Mouse (Mus musculus) stomach, embryonic 15.5 days (tissue): ENCODE data around the gene Grk2. TPM values are rescaled to one million over a fixed set of nuclear protein-coding genes. Genes with fewer than 3 reads are reported as not detected.

Source experiments
- ATAC-seq: fragments of 200-750 bp; cut with Nextera tagmentation; 2 replicates; pipeline ENCODE4 v1.8.0; 2017; ENCODE audit warnings: low read depth, moderate number of reproducible peaks, moderate TSS enrichment; ENCODE audit not compliant: insufficient read depth, low FRiP score
- H3K27ac ChIP-seq: fragments of 300-500 bp; sonication (generic); 2 replicates; pipeline ENCODE4 v1.5.1; 2015; ENCODE audit warnings: mild to moderate bottlenecking, inconsistent platforms
- H3K27me3 ChIP-seq: fragments of 300-500 bp; sonication (generic); replicated peaks from 2 replicates; pipeline ENCODE4 v1.6.1; 2015; ENCODE audit warnings: inconsistent platforms
- H3K36me3 ChIP-seq: fragments of 300-500 bp; sonication (generic); 2 replicates; pipeline ENCODE4 v1.6.1; 2015; ENCODE audit warnings: inconsistent platforms
- H3K4me1 ChIP-seq: fragments of 300-500 bp; sonication (generic); 2 replicates; pipeline ENCODE4 v1.6.1; 2015; ENCODE audit warnings: inconsistent platforms
- H3K4me2 ChIP-seq: fragments of 300-500 bp; sonication (generic); 2 replicates; pipeline ENCODE4 v1.6.1; 2015; ENCODE audit warnings: mild to moderate bottlenecking, inconsistent platforms
- H3K4me3 ChIP-seq: fragments of 300-500 bp; sonication (generic); replicated peaks from 2 replicates; pipeline ENCODE4 v1.5.1; 2015; ENCODE audit warnings: inconsistent platforms
- H3K9ac ChIP-seq: fragments of 300-500 bp; sonication (generic); 2 replicates; pipeline ENCODE4 v1.6.1; 2015; ENCODE audit warnings: inconsistent platforms
- H3K9me3 ChIP-seq: fragments of 300-500 bp; sonication (generic); 2 replicates; pipeline ENCODE4 v1.6.1; 2016; ENCODE audit warnings: inconsistent platforms
- WGBS: fragments of 180-500 bp; shearing (Covaris S2); methylation state at CpG from one replicate; pipeline ENCODE4 v1.1.7; 2015; 5-methylcytosine and 5-hydroxymethylcytosine counted together
- polyA plus RNA-seq: library from polyadenylated mRNA; unstranded; fragments of >200 nt; fragmentation: Nextera tagmentation; extraction: Ambion mirVana; gene quantifications from 2 replicates; pipeline ENCODE4 v1.2.1, GENCODE M21; 2015

The Grk2 gene
- polyA plus RNA-seq, 1 experiment from 2014 or later, result 18.5 TPM

- Histone ChIP-seq H3K9ac (no peak overlapping the region), H3K4me2 (no peak overlapping the region), H3K27ac (no peak overlapping the region), H3K27me3 (no peaks in the 10 kb centered on the region), H3K9me3 (no peaks in the 10 kb centered on the region), H3K36me3 (peaks cover 90% of the 10 kb centered on the region), H3K4me1 (no peaks in the 10 kb centered on the region), H3K4me3 (no peak overlapping the region)
- WGBS, result 85% methylated on average over 3 of the region's 3 CpGs
- no peak for ATAC-seq
These were observed 16.1 kb upstream of the Grk2 start for GRCm38 (mm10) chr19:4322134-4322533.

- H3K27me3 ChIP-seq, result no peaks in the 10 kb centered on the region
- peaks cover 87% of the 10 kb centered on the region for H3K36me3 ChIP-seq
- H3K9me3 ChIP-seq, result no peaks in the 10 kb centered on the region
- H3K4me1 ChIP-seq, result no peaks in the 10 kb centered on the region
- H3K4me3 ChIP-seq, result no peak overlapping the region
- no peak for ATAC-seq
- WGBS, result 71% methylated on average over 1 of the region's 1 CpGs
- no peak overlapping the region for H3K27ac ChIP-seq
- H3K4me2 ChIP-seq, result no peak overlapping the region
- no peak overlapping the region for H3K9ac ChIP-seq
These were observed 15.6 kb upstream of the Grk2 start for GRCm38 (mm10) chr19:4321622-4322021.

DNA sequence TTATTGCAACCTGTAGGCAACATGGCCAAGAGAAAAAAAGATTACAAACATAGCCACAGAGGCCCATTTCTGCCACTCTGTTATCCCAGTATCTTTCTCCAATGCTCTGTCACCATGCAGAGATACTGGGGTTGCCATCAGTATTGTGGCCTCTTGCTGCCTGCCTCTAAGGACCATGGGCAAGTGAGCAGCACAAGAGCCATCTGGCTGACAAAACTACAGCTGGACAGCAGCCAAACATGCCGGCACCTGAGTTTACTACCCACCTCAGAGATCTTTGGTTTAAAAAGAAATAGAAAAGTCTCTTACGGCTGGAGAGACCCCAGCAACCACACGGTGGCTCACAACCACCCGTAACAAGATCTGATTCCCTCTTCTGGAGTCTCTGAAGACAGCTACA, 13.2 kb upstream of the Grk2 start:
- Histone ChIP-seq H3K27ac (no peak overlapping the region), H3K4me2 (no peak overlapping the region), H3K9me3 (no peaks in the 10 kb centered on the region), H3K36me3 (peaks cover 65% of the 10 kb centered on the region), H3K4me3 (no peak overlapping the region), H3K4me1 (peaks cover 4% of the 10 kb centered on the region; the same call in 1 of the 2 replicates), H3K9ac (no peak overlapping the region), H3K27me3 (no peaks in the 10 kb centered on the region)
- no peak for ATAC-seq
- 73% methylated on average over 4 of the region's 4 CpGs for WGBS

GRCm38 (mm10) chr19:4317181-4317580, 11.2 kb upstream of the Grk2 start:
- ATAC-seq, result no peak
- H3K4me2 ChIP-seq, result no peak overlapping the region
- H3K9me3 ChIP-seq, result no peaks in the 10 kb centered on the region
- H3K4me3 ChIP-seq, result no peak overlapping the region
- H3K27me3 ChIP-seq, result no peaks in the 10 kb centered on the region
- no peak overlapping the region for H3K27ac ChIP-seq
- H3K4me1 ChIP-seq, result peaks cover 4% of the 10 kb centered on the region; the same call in 1 of the 2 replicates
- H3K9ac ChIP-seq, result no peak overlapping the region
- H3K36me3 ChIP-seq, result peaks cover 52% of the 10 kb centered on the region
- WGBS, result 91% methylated on average over 3 of the region's 3 CpGs

DNA sequence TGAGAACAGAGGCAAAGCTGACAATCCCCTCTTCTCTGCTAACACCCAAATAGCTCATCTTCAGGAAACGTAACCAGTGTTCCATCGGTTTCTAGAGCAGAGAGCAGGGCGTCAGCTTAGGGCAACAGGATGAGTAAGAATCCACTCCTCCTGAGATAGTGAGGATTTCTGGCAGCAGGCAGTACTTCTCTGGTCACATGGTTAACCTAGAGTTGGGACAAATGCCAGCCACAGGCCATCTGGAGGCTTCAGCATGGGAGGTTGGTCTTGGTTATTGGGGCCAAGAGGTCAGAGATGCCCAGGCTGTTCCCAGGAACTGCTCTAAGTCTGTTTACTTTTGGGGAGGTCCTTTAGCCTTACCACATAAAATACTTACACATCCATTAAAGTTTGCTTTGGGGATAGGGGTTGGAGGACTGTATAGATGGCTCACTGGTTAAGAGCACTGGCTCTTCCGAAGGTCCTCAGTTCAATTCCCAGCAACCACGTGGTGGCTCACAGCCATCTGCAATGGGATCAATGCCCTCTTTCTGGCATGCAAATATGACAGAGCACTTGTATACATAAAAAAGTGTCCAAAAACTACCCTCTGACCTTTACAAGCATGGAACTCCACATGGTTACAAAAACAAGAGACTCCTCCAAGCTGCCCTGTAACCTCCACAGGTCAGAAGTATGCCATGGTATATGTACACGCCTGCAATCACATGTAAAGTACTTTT, 9.4 kb upstream of the Grk2 start:
- ATAC-seq, result peak; percentile 43; the same call in 1 of the 2 replicates
- no peaks in the 10 kb centered on the region for H3K9me3 ChIP-seq
- H3K9ac ChIP-seq, result no peak overlapping the region
- peaks cover 38% of the 10 kb centered on the region for H3K36me3 ChIP-seq
- 0 out of 2 replicates have a peak overlapping the region, but pooled peaks have one; percentile 6 for H3K27ac ChIP-seq
- WGBS, result 63% methylated on average over 6 of the region's 6 CpGs
- H3K4me3 ChIP-seq, result no peak overlapping the region
- no peaks in the 10 kb centered on the region for H3K27me3 ChIP-seq
- peaks cover 4% of the 10 kb centered on the region; the same call in 1 of the 2 replicates for H3K4me1 ChIP-seq
- no peak overlapping the region for H3K4me2 ChIP-seq

DNA sequence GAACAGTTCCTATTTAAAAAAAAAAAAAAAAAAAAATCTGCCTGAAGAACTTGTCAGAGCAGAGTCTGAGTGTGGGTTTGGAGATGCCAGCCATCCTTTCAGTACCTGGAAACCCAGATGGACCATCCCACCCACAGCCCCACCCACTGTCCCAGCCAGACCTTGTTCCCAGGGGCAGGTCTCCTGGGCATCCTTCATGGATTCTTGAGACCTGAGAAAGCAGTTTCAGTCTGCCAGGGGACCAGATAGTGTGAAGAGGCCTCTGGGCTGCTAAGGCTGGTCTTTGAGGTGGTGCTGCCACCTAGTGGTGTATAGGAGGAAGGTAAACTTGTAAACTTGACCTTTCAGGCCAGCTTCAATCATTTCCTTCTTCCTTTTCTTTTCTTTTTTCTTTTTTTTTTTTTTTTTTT, 3.8 kb upstream of the Grk2 start:
- no peaks in the 10 kb centered on the region for H3K9me3 ChIP-seq
- 0 out of 2 replicates have a peak, but pooled peaks have one; percentile 12 for ATAC-seq
- no peaks in the 10 kb centered on the region for H3K27me3 ChIP-seq
- no peak overlapping the region for H3K27ac ChIP-seq
- H3K9ac ChIP-seq, result no peak overlapping the region
- H3K36me3 ChIP-seq, result peaks cover 3% of the 10 kb centered on the region; the same call in 1 of the 2 replicates
- peaks cover 9% of the 10 kb centered on the region for H3K4me1 ChIP-seq
- no peak overlapping the region for H3K4me2 ChIP-seq
- no peak overlapping the region for H3K4me3 ChIP-seq

GRCm38 (mm10) chr19:4309302-4309701, 3.3 kb upstream of the Grk2 start:
- H3K9me3 ChIP-seq, result no peaks in the 10 kb centered on the region
- no peak overlapping the region for H3K27ac ChIP-seq
- peaks cover 14% of the 10 kb centered on the region for H3K4me1 ChIP-seq
- WGBS, result 92% methylated on average over 4 of the region's 4 CpGs
- H3K4me2 ChIP-seq, result no peak overlapping the region
- H3K27me3 ChIP-seq, result no peaks in the 10 kb centered on the region
- H3K4me3 ChIP-seq, result no peak overlapping the region
- no peak overlapping the region for H3K9ac ChIP-seq
- H3K36me3 ChIP-seq, result peaks cover 3% of the 10 kb centered on the region; the same call in 1 of the 2 replicates
- no peak for ATAC-seq

GRCm38 (mm10) chr19:4305491-4306189, 382 bp downstream of the Grk2 start:
- Histone ChIP-seq H3K27ac (peak overlapping the region; percentile 80), H3K27me3 (no peaks in the 10 kb centered on the region), H3K36me3 (no peaks in the 10 kb centered on the region), H3K4me1 (peaks cover 50% of the 10 kb centered on the region), H3K4me3 (peak overlapping the region; percentile 79), H3K9ac (peak overlapping the region; percentile 80), H3K4me2 (peak overlapping the region; percentile 71), H3K9me3 (no peaks in the 10 kb centered on the region)
- under 1% methylated on average over 51 of the region's 68 CpGs for WGBS
- ATAC-seq, result peak; percentile 59

DNA sequence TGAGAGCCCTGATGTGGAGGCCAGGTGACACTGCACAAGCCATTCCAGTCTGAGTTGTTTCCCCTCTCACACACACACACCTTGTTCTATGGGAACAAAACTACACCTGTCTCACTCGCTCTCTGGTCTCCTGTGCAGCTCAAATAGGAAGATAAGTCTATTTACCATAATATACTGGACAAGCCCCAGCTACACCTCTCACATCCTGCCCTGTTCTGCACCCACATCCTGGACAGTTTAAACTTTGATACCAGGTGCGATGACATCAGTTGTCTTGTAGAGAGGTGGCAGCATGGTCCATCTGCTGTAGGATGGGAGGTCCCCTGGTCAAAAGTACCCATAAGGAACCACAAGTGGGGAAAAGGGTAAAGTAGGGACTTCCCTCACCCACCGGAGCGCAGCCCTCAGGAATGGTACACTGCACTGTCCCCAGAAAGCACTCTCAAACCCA, 1.1 kb downstream of the Grk2 start:
- 32% methylated on average over 4 of the region's 4 CpGs for WGBS
- peak overlapping the region; percentile 80 for H3K9ac ChIP-seq
- H3K27me3 ChIP-seq, result no peaks in the 10 kb centered on the region
- peak overlapping the region; percentile 71 for H3K4me2 ChIP-seq
- no peaks in the 10 kb centered on the region for H3K9me3 ChIP-seq
- H3K36me3 ChIP-seq, result no peaks in the 10 kb centered on the region
- peak overlapping the region; percentile 79 for H3K4me3 ChIP-seq
- peak overlapping the region; percentile 80 for H3K27ac ChIP-seq
- H3K4me1 ChIP-seq, result peaks cover 57% of the 10 kb centered on the region
- no peak for ATAC-seq

GRCm38 (mm10) chr19:4304251-4304821, 1.7 kb downstream of the Grk2 start:
- Histone ChIP-seq H3K27ac (peak overlapping the region; percentile 80), H3K27me3 (no peaks in the 10 kb centered on the region), H3K4me2 (peak overlapping the region; percentile 71), H3K36me3 (no peaks in the 10 kb centered on the region), H3K4me3 (peak overlapping the region; percentile 79), H3K9me3 (no peaks in the 10 kb centered on the region), H3K4me1 (peaks cover 62% of the 10 kb centered on the region), H3K9ac (peak overlapping the region; percentile 80; the same call in 1 of the 2 replicates)
- WGBS, result 46% methylated on average over 5 of the region's 5 CpGs
- no peak for ATAC-seq

GRCm38 (mm10) chr19:4303640-4303995, 2.4 kb downstream of the Grk2 start:
- 0 out of 2 replicates have a peak overlapping the region, but pooled peaks have one; percentile 86 for H3K27ac ChIP-seq
- no peaks in the 10 kb centered on the region for H3K36me3 ChIP-seq
- no peak overlapping the region for H3K9ac ChIP-seq
- WGBS, result 88% methylated on average over 5 of the region's 5 CpGs
- no peaks in the 10 kb centered on the region for H3K9me3 ChIP-seq
- peak overlapping the region; percentile 71 for H3K4me2 ChIP-seq
- ATAC-seq, result no peak
- H3K4me1 ChIP-seq, result peaks cover 67% of the 10 kb centered on the region
- H3K27me3 ChIP-seq, result no peaks in the 10 kb centered on the region
- 0 out of 2 replicates have a peak overlapping the region, but pooled peaks have one; percentile 0 for H3K4me3 ChIP-seq
